Mouse (Mus musculus) midbrain, embryonic 14.5 days (tissue): ENCODE data around the gene Dlg2. TPM values are rescaled to one million over a fixed set of nuclear protein-coding genes. Genes with fewer than 3 reads are reported as not detected.

ENCODE experiments used
- ATAC-seq: fragments of 200-750 bp; cut with Nextera tagmentation; 2 replicates; pipeline ENCODE4 v1.8.0; 2017; ENCODE audit warnings: moderate number of reproducible peaks, moderate library complexity; ENCODE audit not compliant: low FRiP score, low TSS enrichment
- DNase-seq: peaks from one replicate; pipeline ENCODE4 v3.0.0-alpha.2; 2015
- H3K27ac ChIP-seq: fragments of 300-500 bp; sonication (generic); replicated peaks from 2 replicates; pipeline ENCODE4 v1.5.1; 2014; ENCODE audit warnings: mild to moderate bottlenecking, low read depth, low read length, moderate library complexity
- H3K27me3 ChIP-seq: fragments of 300-500 bp; sonication (generic); 2 replicates; pipeline ENCODE4 v1.6.1; 2014; ENCODE audit warnings: low read length, control low read depth, mixed read lengths; ENCODE audit not compliant: control insufficient read depth, insufficient read depth
- H3K36me3 ChIP-seq: fragments of 300-500 bp; sonication (generic); 2 replicates; pipeline ENCODE4 v1.6.1; 2014; ENCODE audit warnings: low read length, control low read depth; ENCODE audit not compliant: control insufficient read depth, insufficient read depth
- H3K4me1 ChIP-seq: fragments of 300-500 bp; sonication (generic); 2 replicates; pipeline ENCODE4 v1.6.1; 2014; ENCODE audit warnings: mild to moderate bottlenecking, antibody characterized with exemption, low read length, control low read depth; ENCODE audit not compliant: control insufficient read depth, insufficient read depth
- H3K4me2 ChIP-seq: fragments of 300-500 bp; sonication (generic); 2 replicates; pipeline ENCODE4 v1.6.1; 2014; ENCODE audit warnings: mild to moderate bottlenecking, low read length, moderate library complexity
- H3K4me3 ChIP-seq: fragments of 300-500 bp; sonication (generic); replicated peaks from 2 replicates; pipeline ENCODE4 v1.5.1; 2014; ENCODE audit warnings: low read depth, low read length
- H3K9ac ChIP-seq: fragments of 300-500 bp; sonication (generic); replicated peaks from 2 replicates; pipeline ENCODE4 v1.6.1; 2014; ENCODE audit warnings: mild to moderate bottlenecking, low read length, moderate library complexity
- H3K9me3 ChIP-seq: fragments of 300-500 bp; sonication (generic); 2 replicates; pipeline ENCODE4 v1.6.1; 2016; ENCODE audit warnings: low read length, control low read depth, mixed read lengths; ENCODE audit not compliant: control insufficient read depth
- WGBS: fragments of 180-500 bp; shearing (Covaris S2); extraction: QIAGEN DNeasy Blood & Tissue Kit; methylation state at CpG from one replicate; pipeline ENCODE4 v1.1.7; 2014; 5-methylcytosine and 5-hydroxymethylcytosine counted together
- polyA plus RNA-seq: library from polyadenylated mRNA; unstranded; fragments of >200 nt; fragmentation: Nextera tagmentation; extraction: Ambion mirVana; gene quantifications from 2 replicates; pipeline ENCODE4 v1.2.1, GENCODE M21; 2014

Gene Dlg2
- polyA plus RNA-seq, 1 experiment from 2014 or later, result 19.3 TPM

DNA sequence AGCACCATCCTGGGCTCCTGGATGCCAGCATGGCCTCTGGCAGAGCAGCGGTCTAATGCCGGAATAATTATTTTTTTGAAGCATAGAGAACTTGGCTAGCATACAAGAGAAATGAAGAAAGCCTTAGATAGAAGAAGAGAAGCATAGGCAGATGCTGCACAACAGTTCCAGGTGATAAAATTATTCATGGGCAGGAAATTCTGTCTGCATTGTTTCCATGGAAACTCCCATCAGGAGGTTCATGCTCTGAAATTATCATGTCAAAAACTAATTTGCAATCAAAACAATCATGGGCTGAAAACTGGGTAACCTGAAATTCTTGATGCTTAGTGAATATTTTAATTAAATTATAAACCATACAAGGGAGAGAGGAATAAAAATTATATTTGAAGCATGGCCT is 1624.4 kb downstream of the Dlg2 start:
- Histone ChIP-seq H3K9ac (no peak overlapping the region), H3K27me3 (no peaks in the 10 kb centered on the region), H3K9me3 (no peaks in the 10 kb centered on the region), H3K4me2 (no peak overlapping the region), H3K36me3 (no peaks in the 10 kb centered on the region), H3K27ac (no peak overlapping the region), H3K4me1 (no peaks in the 10 kb centered on the region), H3K4me3 (no peak overlapping the region)
- ATAC-seq, result no peak
- 67% methylated on average over 2 of the region's 2 CpGs for WGBS
- DNase-seq, result peak; percentile 48

DNA sequence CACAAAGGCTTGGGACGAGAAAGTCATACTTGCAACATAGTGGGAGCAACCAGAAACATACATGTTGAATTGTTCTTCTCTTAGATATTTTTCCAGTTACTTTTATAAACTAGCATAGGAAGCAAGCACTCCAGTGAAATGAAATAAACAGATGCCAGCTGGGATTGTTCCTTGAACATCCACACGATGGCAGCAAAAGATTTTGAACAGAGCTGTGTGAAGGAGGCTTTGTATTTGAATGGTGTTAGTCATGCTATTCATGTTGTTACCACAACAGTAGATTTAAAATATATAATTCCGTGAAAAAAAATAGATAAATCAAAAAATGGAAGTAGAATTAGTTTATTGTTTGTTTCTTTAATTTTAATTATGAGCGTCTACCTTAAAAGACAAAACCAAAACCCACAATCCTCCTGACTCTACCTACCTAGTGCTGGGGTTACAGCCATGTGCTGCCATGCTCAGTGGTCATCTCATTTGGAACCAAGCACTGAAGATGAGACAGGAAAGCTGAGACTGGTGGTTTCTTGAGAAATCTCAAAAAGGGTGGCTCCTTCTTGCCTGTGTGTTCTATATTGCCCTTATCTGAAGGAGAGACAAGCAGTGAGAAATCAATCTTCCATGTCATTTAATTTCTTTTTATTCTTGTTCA is 1626.5 kb downstream of the Dlg2 start:
- no peaks in the 10 kb centered on the region for H3K9me3 ChIP-seq

DNA sequence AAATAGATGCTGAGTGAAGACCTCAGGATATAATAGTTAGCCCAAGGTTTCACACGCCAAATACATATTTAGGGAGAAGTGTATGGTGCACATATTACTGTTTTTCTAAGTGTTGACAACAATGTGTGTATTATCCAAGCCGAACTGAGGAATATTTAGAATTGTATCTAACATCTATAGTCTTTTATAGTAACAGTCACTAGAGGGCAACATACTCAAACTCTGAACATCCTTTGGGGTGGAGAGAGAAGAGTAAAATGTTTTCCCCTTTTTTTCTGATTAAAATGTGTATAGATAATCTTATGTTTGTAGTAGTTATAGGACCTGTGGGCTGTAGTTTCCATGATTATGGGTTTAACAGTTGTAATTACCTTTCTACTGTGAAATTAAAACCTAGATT is 1629.0 kb downstream of the Dlg2 start:
- Histone ChIP-seq H3K9ac (no peak overlapping the region), H3K27ac (no peak overlapping the region), H3K36me3 (no peaks in the 10 kb centered on the region), H3K27me3 (no peaks in the 10 kb centered on the region), H3K4me2 (no peak overlapping the region), H3K9me3 (no peaks in the 10 kb centered on the region), H3K4me1 (no peaks in the 10 kb centered on the region), H3K4me3 (no peak overlapping the region)
- ATAC-seq (0 out of 2 replicates have a peak, but pooled peaks have one; percentile 34), DNase-seq (peak; percentile 82)
- 39% methylated on average over 2 of the region's 2 CpGs for WGBS

More for the DNA sequence above, 1626.5 kb downstream of the Dlg2 start:
- Histone ChIP-seq H3K4me2 (no peak overlapping the region), H3K9ac (no peak overlapping the region), H3K36me3 (no peaks in the 10 kb centered on the region), H3K4me3 (no peak overlapping the region), H3K27ac (no peak overlapping the region), H3K27me3 (no peaks in the 10 kb centered on the region), H3K4me1 (no peaks in the 10 kb centered on the region)
- DNase-seq (peak; percentile 89), ATAC-seq (peak; percentile 83)
- WGBS, result 21% methylated on average over 4 of the region's 4 CpGs

DNA sequence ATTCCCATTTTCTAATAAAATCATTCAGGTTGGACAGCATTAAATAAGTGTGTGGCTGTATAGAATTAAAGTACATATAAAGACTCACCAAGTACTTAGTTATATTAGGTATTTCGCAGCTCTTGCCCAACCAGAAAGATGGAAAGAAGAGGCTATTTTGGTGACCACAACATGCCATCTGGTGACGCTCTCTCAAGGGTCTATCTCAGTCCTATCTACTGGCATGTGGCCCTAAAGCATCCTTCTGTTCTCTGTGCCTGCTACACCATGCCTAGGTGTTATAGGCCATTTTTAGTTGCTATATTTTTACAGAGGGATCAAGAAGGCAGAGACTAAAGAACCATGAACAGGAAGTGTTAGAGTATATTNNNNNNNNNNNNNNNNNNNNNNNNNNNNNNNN is 1629.5 kb downstream of the Dlg2 start:
- no peaks in the 10 kb centered on the region for H3K36me3 ChIP-seq
- no peak overlapping the region; the same call in 1 of the 2 replicates for H3K9ac ChIP-seq
- ATAC-seq (peak; percentile 2; the same call in 1 of the 2 replicates), DNase-seq (no peak)
- WGBS, result 91% methylated on average over 2 of the region's 2 CpGs
- H3K4me1 ChIP-seq, result no peaks in the 10 kb centered on the region
- no peak overlapping the region for H3K4me3 ChIP-seq
- H3K4me2 ChIP-seq, result no peak overlapping the region
- no peaks in the 10 kb centered on the region for H3K9me3 ChIP-seq
- no peaks in the 10 kb centered on the region for H3K27me3 ChIP-seq
- H3K27ac ChIP-seq, result no peak overlapping the region

DNA sequence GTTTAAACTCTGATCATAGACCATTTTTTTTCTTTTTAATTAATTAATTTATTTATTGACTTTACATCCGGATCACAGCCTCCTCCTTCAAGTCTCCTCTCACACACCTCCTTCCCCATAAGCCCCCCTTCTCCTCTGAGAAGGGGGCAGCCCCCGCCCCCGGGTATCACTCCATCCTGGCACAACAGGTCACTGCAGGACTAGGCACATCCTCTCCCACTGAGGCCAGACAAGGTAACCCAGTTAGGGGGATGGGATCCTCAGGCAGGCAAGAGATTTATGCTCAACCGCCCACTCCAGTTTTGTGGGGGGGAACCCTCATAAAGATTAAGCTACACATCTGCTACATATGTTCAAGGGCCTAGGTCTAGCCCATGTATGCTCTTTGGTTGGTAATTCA is 1636.6 kb downstream of the Dlg2 start:
- Histone ChIP-seq H3K4me2 (no peak overlapping the region), H3K9ac (no peak overlapping the region), H3K4me1 (no peaks in the 10 kb centered on the region), H3K27me3 (no peaks in the 10 kb centered on the region), H3K4me3 (no peak overlapping the region), H3K27ac (no peak overlapping the region), H3K36me3 (no peaks in the 10 kb centered on the region), H3K9me3 (no peaks in the 10 kb centered on the region)
- ATAC-seq (no peak), DNase-seq (no peak)
- WGBS, result 92% methylated on average over 4 of the region's 4 CpGs

DNA sequence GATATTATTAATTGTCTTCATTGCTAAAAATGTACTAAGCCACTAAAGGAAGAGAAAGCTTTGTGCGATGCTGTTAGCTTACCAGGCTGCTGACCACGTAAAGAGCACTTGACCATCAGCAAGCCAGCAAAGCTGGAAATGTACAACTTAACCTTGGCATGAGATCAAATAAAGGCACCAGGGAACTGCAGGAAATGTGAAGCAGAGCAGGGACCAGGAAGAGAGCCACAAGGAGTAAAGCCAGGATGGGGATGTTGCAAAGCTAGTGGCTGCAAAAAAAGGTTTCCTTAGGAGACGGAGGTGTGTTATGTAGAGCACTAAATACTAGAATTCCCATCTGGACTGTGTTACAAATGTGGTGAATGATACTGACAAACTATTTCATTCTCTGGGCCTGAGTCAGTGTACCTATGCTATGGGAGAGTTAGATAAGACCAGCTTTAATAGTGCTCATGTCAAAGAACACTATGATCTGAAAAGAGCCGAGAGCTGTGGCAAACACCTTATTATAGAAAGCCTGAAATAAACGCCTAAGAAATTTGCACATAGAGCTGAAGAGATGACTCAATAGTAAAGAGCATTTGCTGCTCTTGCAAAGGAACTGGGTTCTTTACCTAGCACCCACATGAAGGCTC is 1638.9 kb downstream of the Dlg2 start:
- H3K9ac ChIP-seq, result no peak overlapping the region
- ATAC-seq (no peak), DNase-seq (no peak)
- no peak overlapping the region for H3K27ac ChIP-seq
- H3K9me3 ChIP-seq, result no peaks in the 10 kb centered on the region
- H3K4me2 ChIP-seq, result no peak overlapping the region
- no peaks in the 10 kb centered on the region for H3K36me3 ChIP-seq
- no peak overlapping the region for H3K4me3 ChIP-seq
- H3K4me1 ChIP-seq, result no peaks in the 10 kb centered on the region
- 89% methylated on average over 5 of the region's 5 CpGs for WGBS
- H3K27me3 ChIP-seq, result no peaks in the 10 kb centered on the region

DNA sequence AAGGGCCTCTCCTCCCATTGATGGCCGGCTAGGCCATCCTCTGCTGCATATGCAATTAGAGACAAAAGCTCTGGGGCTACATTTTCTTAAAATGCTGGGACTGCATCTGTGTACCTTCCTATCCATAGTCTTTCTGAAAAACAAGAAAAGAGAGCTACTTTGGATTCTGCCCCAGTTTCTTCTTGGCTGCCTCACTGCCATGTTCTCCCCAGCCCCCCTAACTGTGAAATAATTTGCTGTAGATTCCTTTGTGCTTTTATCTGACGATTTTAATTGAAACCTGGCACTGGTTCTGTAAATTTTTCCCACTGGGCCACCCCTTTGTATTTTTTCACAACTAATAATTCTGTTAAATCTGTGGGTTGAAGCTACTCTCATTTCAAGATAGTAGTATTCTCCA is 1646.8 kb downstream of the Dlg2 start:
- Histone ChIP-seq H3K4me2 (no peak overlapping the region), H3K4me1 (no peaks in the 10 kb centered on the region), H3K9me3 (no peaks in the 10 kb centered on the region), H3K4me3 (no peak overlapping the region), H3K36me3 (no peaks in the 10 kb centered on the region), H3K9ac (no peak overlapping the region), H3K27me3 (no peaks in the 10 kb centered on the region), H3K27ac (no peak overlapping the region)
- no peak for DNase-seq
- no peak for ATAC-seq
- 40% methylated on average over 2 of the region's 2 CpGs for WGBS

DNA sequence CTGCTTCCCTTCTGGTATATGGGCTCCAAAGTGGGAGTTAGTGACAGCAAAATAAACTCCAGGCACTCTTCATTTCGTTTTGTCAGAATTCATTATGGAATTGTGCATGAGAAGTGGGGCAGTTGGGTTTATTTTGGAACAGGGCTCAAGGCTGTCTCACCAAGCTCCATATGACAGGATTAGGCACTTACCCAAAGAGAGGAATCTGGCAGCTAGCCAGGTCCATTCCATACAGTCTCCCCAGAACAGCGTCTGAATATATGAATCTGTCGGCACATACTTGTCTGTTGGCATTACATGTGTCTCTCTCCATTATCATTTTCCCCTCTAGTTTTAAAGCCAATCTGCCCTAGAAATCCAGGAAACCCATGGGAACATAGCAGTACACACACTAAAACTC is 1649.4 kb downstream of the Dlg2 start:
- Histone ChIP-seq H3K27me3 (no peaks in the 10 kb centered on the region), H3K9me3 (no peaks in the 10 kb centered on the region), H3K4me1 (no peaks in the 10 kb centered on the region), H3K4me2 (no peak overlapping the region), H3K4me3 (no peak overlapping the region), H3K36me3 (no peaks in the 10 kb centered on the region), H3K27ac (no peak overlapping the region), H3K9ac (no peak overlapping the region)
- WGBS, result 37% methylated on average over 3 of the region's 3 CpGs
- DNase-seq (peak; percentile 61), ATAC-seq (no peak)

DNA sequence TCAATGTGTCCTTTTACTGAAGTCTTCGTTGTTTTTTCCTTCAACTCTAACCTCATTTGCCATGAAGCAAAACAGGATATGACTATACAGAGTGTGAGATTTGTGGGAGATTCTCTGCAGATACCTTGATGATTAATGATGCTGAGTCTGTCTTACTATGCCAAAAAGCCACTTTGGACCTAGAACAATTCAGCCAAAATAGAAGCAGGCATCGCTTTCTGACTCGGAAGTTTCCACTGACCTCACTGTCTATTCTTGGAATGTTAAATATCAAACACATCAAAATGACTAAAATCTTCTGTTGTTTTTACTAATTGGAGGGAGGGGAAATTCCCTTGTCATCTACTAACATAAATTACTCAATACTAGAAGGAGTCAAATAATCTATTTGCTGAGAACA is 1657.8 kb downstream of the Dlg2 start:
- Histone ChIP-seq H3K9ac (no peak overlapping the region), H3K9me3 (no peaks in the 10 kb centered on the region), H3K4me3 (no peak overlapping the region), H3K27me3 (no peaks in the 10 kb centered on the region), H3K36me3 (no peaks in the 10 kb centered on the region), H3K4me1 (no peaks in the 10 kb centered on the region), H3K27ac (no peak overlapping the region), H3K4me2 (no peak overlapping the region)
- ATAC-seq (no peak), DNase-seq (no peak)
- WGBS, result 96% methylated on average over 3 of the region's 3 CpGs
